Mouse (Mus musculus): Measurements from ENCODE around the gene Zfp467. TPM values are rescaled to one million over a fixed set of nuclear protein-coding genes. Genes with fewer than 3 reads are reported as not detected.

Zfp467 gene
- total and polyA plus RNA-seq, 2 experiments from 2014 or later, result 27.5 to 39.4 TPM

DNA sequence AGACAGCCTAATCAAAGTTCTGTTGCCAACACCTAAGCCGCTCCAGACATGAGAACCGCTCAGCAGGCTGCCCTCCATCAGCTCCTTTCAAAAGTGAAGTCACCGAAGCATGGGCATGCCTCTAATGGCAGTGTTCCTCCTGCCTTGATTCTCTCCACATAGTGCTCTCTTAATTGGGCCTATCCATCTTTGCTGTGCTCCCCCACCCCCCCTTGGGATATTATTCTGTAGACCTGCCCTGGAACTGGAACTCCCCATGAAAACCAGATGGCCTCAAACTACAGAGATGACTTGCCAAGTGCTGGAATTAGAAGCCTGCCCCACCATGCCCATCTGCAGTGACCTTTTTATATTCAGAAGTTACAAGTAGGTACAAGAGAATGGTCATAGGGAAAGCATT, 22.3 kb downstream of the Zfp467 start:
- Histone ChIP-seq H3K27me3 (ENCODE audit: insufficient read depth, low read length) (no peaks in the 10 kb centered on the region), H3K9me3 (ENCODE audit: low read length) (no peaks in the 10 kb centered on the region), H3K9ac (replicated peaks; ENCODE audit: low read length) (no peak overlapping the region), H3K36me3 (ENCODE audit: insufficient read depth, low read length) (no peaks in the 10 kb centered on the region), H3K4me2 (ENCODE audit: low read depth, low read length) (no peak overlapping the region), H3K4me1 (ENCODE audit: insufficient read depth, low read length) (no peaks in the 10 kb centered on the region), H3K27ac (no peak overlapping the region), H3K4me3 (ENCODE audit: low read length) (no peak overlapping the region)
- ATAC-seq, result no peak
- 57% methylated on average over 3 of the region's 3 CpGs for WGBS
- no peak for DNase-seq (ENCODE audit: low spot score)
- no peak for TF ChIP-seq CTCF (IDR thresholded peaks at IDR 0.05; ENCODE audit: low read depth)

DNA sequence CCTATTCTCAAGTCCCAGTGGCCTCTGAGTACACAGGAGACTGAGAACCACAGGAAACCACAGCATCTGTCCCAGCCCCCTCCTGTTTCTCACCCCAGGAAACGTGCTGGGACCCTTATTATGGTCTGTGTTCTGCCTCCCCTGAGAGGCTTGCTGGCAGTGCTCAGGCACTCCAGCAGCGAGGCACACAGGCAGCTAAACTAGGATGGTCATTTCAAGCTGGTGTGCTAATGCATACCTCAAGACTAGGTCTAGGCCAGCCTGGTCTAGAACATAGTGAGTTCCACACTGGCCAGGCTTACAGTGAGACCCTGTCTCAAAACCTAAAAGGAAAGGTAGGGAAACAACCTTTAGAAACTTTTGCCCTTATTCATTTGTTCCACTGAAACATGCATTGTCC, 25.0 kb downstream of the Zfp467 start:
- 5% methylated on average over 2 of the region's 2 CpGs for WGBS
- Histone ChIP-seq H3K4me1 (ENCODE audit: insufficient read depth, low read length) (no peaks in the 10 kb centered on the region), H3K4me3 (ENCODE audit: low read length) (no peak overlapping the region), H3K9me3 (ENCODE audit: low read length) (no peaks in the 10 kb centered on the region), H3K4me2 (ENCODE audit: low read depth, low read length) (no peak overlapping the region), H3K27ac (no peak overlapping the region), H3K9ac (replicated peaks; ENCODE audit: low read length) (no peak overlapping the region), H3K27me3 (ENCODE audit: insufficient read depth, low read length) (no peaks in the 10 kb centered on the region), H3K36me3 (ENCODE audit: insufficient read depth, low read length) (peaks cover 20% of the 10 kb centered on the region)
- no peak for TF ChIP-seq CTCF (IDR thresholded peaks at IDR 0.05; ENCODE audit: low read depth)
- no peak for DNase-seq (ENCODE audit: low spot score)
- no peak for ATAC-seq

DNA sequence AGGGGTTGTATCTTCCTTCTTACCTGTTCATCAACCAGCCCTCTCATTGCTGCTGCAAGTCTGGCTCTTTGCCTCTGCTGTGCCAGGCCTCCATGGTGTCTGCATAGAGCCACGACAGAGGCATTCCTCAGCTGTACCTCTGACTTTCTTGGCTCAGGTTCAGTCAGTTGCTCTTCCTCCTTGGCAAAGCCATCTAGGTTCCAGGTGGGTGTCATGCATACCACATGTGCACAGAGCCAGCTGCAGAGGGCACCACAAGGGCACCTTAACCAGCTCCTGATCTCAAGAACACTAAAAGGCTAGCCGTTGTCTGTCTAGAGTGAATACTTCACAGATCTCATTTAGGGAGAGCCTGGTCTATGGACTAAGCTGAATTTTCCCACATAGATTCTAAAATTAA, 29.1 kb downstream of the Zfp467 start:
- Histone ChIP-seq H3K9me3 (ENCODE audit: low read length) (no peaks in the 10 kb centered on the region), H3K4me3 (ENCODE audit: low read length) (no peak overlapping the region), H3K36me3 (ENCODE audit: insufficient read depth, low read length) (peaks cover 58% of the 10 kb centered on the region), H3K4me1 (ENCODE audit: insufficient read depth, low read length) (no peaks in the 10 kb centered on the region), H3K27me3 (ENCODE audit: insufficient read depth, low read length) (no peaks in the 10 kb centered on the region), H3K9ac (replicated peaks; ENCODE audit: low read length) (no peak overlapping the region), H3K4me2 (ENCODE audit: low read depth, low read length) (no peak overlapping the region), H3K27ac (no peak overlapping the region)
- DNase-seq (ENCODE audit: low spot score) (no peak), ATAC-seq (no peak)
- TF ChIP-seq CTCF (IDR thresholded peaks at IDR 0.05; ENCODE audit: low read depth), result no peak
- WGBS, result 77% methylated on average over 2 of the region's 2 CpGs

DNA sequence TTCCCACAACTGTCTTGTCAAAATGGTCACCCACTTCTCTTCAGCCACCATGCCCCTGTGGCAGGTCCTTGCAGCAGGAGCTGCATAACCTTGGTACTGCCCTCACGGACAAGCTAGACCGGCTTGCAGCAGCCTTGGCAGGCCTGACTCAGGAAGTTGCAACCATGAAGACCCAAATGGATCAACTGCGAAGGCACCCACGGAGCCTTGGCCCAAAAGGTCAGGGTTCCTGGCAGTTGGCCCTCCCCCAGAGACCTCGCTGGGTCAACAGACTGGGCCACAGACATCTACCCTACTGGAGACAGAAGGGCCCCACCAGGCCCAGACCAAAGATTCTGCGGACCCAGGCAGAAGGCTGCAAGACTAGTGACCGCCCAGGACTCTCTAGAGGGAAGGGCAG, 30.0 kb downstream of the Zfp467 start:
- DNase-seq (ENCODE audit: low spot score), result no peak
- no peaks in the 10 kb centered on the region for H3K4me1 ChIP-seq (ENCODE audit: insufficient read depth, low read length)
- no peak for ATAC-seq
- no peak overlapping the region for H3K27ac ChIP-seq
- no peaks in the 10 kb centered on the region for H3K27me3 ChIP-seq (ENCODE audit: insufficient read depth, low read length)
- TF ChIP-seq CTCF (IDR thresholded peaks at IDR 0.05; ENCODE audit: low read depth), result no peak
- peaks cover 66% of the 10 kb centered on the region for H3K36me3 ChIP-seq (ENCODE audit: insufficient read depth, low read length)
- 96% methylated on average over 7 of the region's 7 CpGs for WGBS
- no peak overlapping the region for H3K9ac ChIP-seq (replicated peaks; ENCODE audit: low read length)
- H3K4me2 ChIP-seq (ENCODE audit: low read depth, low read length), result no peak overlapping the region
- no peak overlapping the region for H3K4me3 ChIP-seq (ENCODE audit: low read length)
- no peaks in the 10 kb centered on the region for H3K9me3 ChIP-seq (ENCODE audit: low read length)

DNA sequence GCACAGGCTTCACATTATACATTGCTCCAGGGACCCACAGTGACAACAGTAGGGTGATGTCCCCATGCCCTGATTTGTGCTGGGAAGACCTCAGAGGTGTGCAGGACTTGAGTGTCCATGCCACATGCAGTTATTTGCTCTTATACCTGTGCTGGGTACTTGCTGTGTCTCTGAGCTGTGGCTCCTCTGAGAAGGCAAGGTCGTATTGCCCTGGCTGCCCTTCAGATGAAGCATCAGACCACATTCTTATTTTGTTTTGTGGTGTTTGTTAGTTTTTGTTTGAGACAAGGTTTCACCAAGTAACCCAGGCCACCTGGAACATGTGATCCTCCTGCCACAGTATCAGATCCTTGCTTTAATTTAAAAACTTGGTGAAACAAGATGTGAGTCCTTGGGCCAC, 30.7 kb downstream of the Zfp467 start:
- 95% methylated on average over 1 of the region's 1 CpGs for WGBS
- Histone ChIP-seq H3K9me3 (ENCODE audit: low read length) (no peaks in the 10 kb centered on the region), H3K36me3 (ENCODE audit: insufficient read depth, low read length) (peaks cover 73% of the 10 kb centered on the region), H3K9ac (replicated peaks; ENCODE audit: low read length) (no peak overlapping the region), H3K27me3 (ENCODE audit: insufficient read depth, low read length) (no peaks in the 10 kb centered on the region), H3K4me2 (ENCODE audit: low read depth, low read length) (no peak overlapping the region), H3K4me1 (ENCODE audit: insufficient read depth, low read length) (no peaks in the 10 kb centered on the region), H3K27ac (no peak overlapping the region), H3K4me3 (ENCODE audit: low read length) (no peak overlapping the region)
- no peak for ATAC-seq
- no peak for DNase-seq (ENCODE audit: low spot score)
- TF ChIP-seq CTCF (IDR thresholded peaks at IDR 0.05; ENCODE audit: low read depth), result no peak

DNA sequence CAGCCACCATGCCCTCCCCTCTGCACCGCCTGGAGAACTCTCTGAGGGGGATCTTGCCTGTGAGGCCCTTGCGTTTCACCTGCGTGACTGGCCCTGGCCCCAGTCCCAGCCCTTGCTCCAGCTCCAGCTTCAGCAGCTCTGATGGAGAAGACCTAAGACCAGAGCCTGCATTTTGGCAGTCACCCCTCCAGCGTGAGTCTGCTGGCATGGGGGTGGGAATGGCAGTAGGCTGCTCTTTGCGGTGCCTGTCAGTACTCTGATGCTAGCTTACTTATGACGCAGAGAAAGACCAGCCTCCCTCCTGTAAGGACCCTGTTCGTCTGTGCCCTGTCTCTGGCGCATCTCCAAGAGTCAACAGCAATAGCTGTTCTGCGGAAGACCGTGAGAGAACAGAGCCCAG, 32.5 kb downstream of the Zfp467 start:
- no peaks in the 10 kb centered on the region for H3K9me3 ChIP-seq (ENCODE audit: low read length)
- TF ChIP-seq CTCF (IDR thresholded peaks at IDR 0.05; ENCODE audit: low read depth), result no peak
- no peaks in the 10 kb centered on the region for H3K27me3 ChIP-seq (ENCODE audit: insufficient read depth, low read length)
- no peak overlapping the region for H3K9ac ChIP-seq (replicated peaks; ENCODE audit: low read length)
- peaks cover 91% of the 10 kb centered on the region for H3K36me3 ChIP-seq (ENCODE audit: insufficient read depth, low read length)
- 65% methylated on average over 10 of the region's 10 CpGs for WGBS
- no peak overlapping the region for H3K27ac ChIP-seq
- H3K4me1 ChIP-seq (ENCODE audit: insufficient read depth, low read length), result no peaks in the 10 kb centered on the region
- no peak overlapping the region for H3K4me3 ChIP-seq (ENCODE audit: low read length)
- DNase-seq (ENCODE audit: low spot score) (no peak), ATAC-seq (no peak)
- H3K4me2 ChIP-seq (ENCODE audit: low read depth, low read length), result no peak overlapping the region

DNA sequence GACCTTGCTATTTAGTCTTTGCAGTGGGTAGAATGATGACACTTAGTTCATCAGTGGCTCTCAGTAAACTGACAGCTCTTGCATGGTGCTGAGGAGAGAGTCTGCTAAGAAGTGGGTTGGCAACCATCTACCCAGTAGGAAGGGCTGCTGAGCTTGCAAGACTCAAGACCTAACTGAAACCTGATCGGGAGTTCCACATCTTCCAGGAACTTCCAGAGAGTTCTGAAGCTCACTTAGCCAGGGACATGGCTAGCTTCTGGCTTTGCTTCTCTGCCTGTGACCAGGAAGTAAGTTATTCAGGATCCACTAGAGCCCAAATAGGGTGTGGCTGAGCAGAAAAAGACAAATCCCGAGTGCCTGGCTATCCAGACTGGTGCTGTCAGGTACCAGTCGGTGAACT, 33.0 kb downstream of the Zfp467 start:
- Histone ChIP-seq H3K9me3 (ENCODE audit: low read length) (no peaks in the 10 kb centered on the region), H3K4me1 (ENCODE audit: insufficient read depth, low read length) (no peaks in the 10 kb centered on the region), H3K4me3 (ENCODE audit: low read length) (no peak overlapping the region), H3K27me3 (ENCODE audit: insufficient read depth, low read length) (no peaks in the 10 kb centered on the region), H3K27ac (no peak overlapping the region), H3K4me2 (ENCODE audit: low read depth, low read length) (no peak overlapping the region), H3K36me3 (ENCODE audit: insufficient read depth, low read length) (peaks cover 91% of the 10 kb centered on the region), H3K9ac (replicated peaks; ENCODE audit: low read length) (no peak overlapping the region)
- ATAC-seq (no peak), DNase-seq (ENCODE audit: low spot score) (no peak)
- WGBS, result 90% methylated on average over 3 of the region's 3 CpGs
- no peak for TF ChIP-seq CTCF (IDR thresholded peaks at IDR 0.05; ENCODE audit: low read depth)
